Mouse (Mus musculus): ENCODE measurements around the gene Suclg1. TPM values are rescaled to one million over a fixed set of nuclear protein-coding genes. Genes with fewer than 3 reads are reported as not detected.

Suclg1 gene
- 157 TPM for polyA plus RNA-seq (2017; shearing (Covaris generic))

GRCm38 (mm10) chr6:73248237-73249048, at the start of gene Suclg1:
Gene Suclg1, plus strand, starts transcription at chr6:73248382.

GRCm38 (mm10) chr6:73221189-73221957, 26.8 kb upstream of the Suclg1 start, which contains the start of gene Dnah6:
Gene Dnah6, minus strand, starts transcription at chr6:73221651.

Other genes with a start within 250 kb of the Suclg1 start
- not detected for gene Dnah6, start 26.7 kb upstream of the Suclg1 start, polyA plus RNA-seq (2017; shearing (Covaris generic))
- gene 4931417E11Rik, start 221.3 kb downstream of the Suclg1 start, polyA plus RNA-seq (2017; shearing (Covaris generic)): not detected